Mouse (Mus musculus) neural tube, embryonic 12.5 days (tissue): ENCODE measurements around the gene 4931428L18Rik. TPM values are rescaled to one million over a fixed set of nuclear protein-coding genes. Genes with fewer than 3 reads are reported as not detected.
"Not testable (repeated sequence)": the region's sequence is repeated elsewhere in the genome, so short reads cannot be mapped to it uniquely, and the experiment has no call there.

Source experiments
- ATAC-seq: fragments of 200-750 bp; cut with Nextera tagmentation; 2 replicates; pipeline ENCODE4 v1.8.0; 2017; ENCODE audit warnings: low read depth, mild to moderate bottlenecking, moderate TSS enrichment, moderate library complexity; ENCODE audit not compliant: low FRiP score
- H3K27ac ChIP-seq: fragments of 300-500 bp; sonication (generic); 2 replicates; pipeline ENCODE4 v1.5.1; 2016
- H3K27me3 ChIP-seq: fragments of 300-500 bp; sonication (generic); replicated peaks from 2 replicates; pipeline ENCODE4 v1.6.1; 2016; ENCODE audit warnings: mild to moderate bottlenecking
- H3K36me3 ChIP-seq: fragments of 300-500 bp; sonication (generic); 2 replicates; pipeline ENCODE4 v1.6.1; 2016; ENCODE audit warnings: mild to moderate bottlenecking
- H3K4me1 ChIP-seq: fragments of 300-500 bp; sonication (generic); 2 replicates; pipeline ENCODE4 v1.6.1; 2016
- H3K4me2 ChIP-seq: fragments of 300-500 bp; sonication (generic); replicated peaks from 2 replicates; pipeline ENCODE4 v1.6.1; 2016; ENCODE audit warnings: mild to moderate bottlenecking
- H3K4me3 ChIP-seq: fragments of 300-500 bp; sonication (generic); 2 replicates; pipeline ENCODE4 v1.5.1; 2016
- H3K9ac ChIP-seq: fragments of 300-500 bp; sonication (generic); 2 replicates; pipeline ENCODE4 v1.6.1; 2016; ENCODE audit warnings: mild to moderate bottlenecking
- H3K9me3 ChIP-seq: fragments of 300-500 bp; sonication (generic); 2 replicates; pipeline ENCODE4 v1.6.1; 2016; ENCODE audit warnings: mild to moderate bottlenecking
- WGBS: fragments of 180-500 bp; shearing (Covaris S2); methylation state at CpG from one replicate; pipeline ENCODE4 v1.1.7; 2016; 5-methylcytosine and 5-hydroxymethylcytosine counted together
- polyA plus RNA-seq: library from polyadenylated mRNA; unstranded; fragments of >200 nt; fragmentation: Nextera tagmentation; extraction: Ambion mirVana; gene quantifications from 2 replicates; pipeline ENCODE4 v1.2.1, GENCODE M21; 2016

4931428L18Rik gene
- polyA plus RNA-seq, 1 experiment from 2014 or later = not detected

- Histone ChIP-seq H3K27ac (no peak overlapping the region), H3K4me1 (no peaks in the 10 kb centered on the region), H3K36me3 (no peaks in the 10 kb centered on the region), H3K9ac (no peak overlapping the region), H3K9me3 (peaks cover 2% of the 10 kb centered on the region; the same call in 1 of the 2 replicates), H3K4me2 (no peak overlapping the region), H3K27me3 (no peaks in the 10 kb centered on the region), H3K4me3 (no peak overlapping the region)
- no peak for ATAC-seq
- 88% methylated on average over 2 of the region's 2 CpGs for WGBS
These were observed 190.1 kb downstream of the 4931428L18Rik start for GRCm38 (mm10) chr1:31032351-31032750.

- Histone ChIP-seq H3K27me3 (no peaks in the 10 kb centered on the region), H3K9me3 (no peaks in the 10 kb centered on the region), H3K9ac (no peak overlapping the region), H3K36me3 (no peaks in the 10 kb centered on the region), H3K4me2 (no peak overlapping the region), H3K27ac (no peak overlapping the region), H3K4me3 (no peak overlapping the region), H3K4me1 (no peaks in the 10 kb centered on the region)
- no peak for ATAC-seq
These were observed 199.3 kb downstream of the 4931428L18Rik start for GRCm38 (mm10) chr1:31023173-31023572.

- Histone ChIP-seq H3K36me3 (no peaks in the 10 kb centered on the region), H3K9me3 (no peaks in the 10 kb centered on the region), H3K27ac (no peak overlapping the region), H3K4me1 (no peaks in the 10 kb centered on the region), H3K4me2 (no peak overlapping the region), H3K4me3 (no peak overlapping the region), H3K27me3 (no peaks in the 10 kb centered on the region), H3K9ac (no peak overlapping the region)
- ATAC-seq = no peak
- 87% methylated on average over 6 of the region's 6 CpGs for WGBS
These were observed 203.2 kb downstream of the 4931428L18Rik start for GRCm38 (mm10) chr1:31019283-31019682.

- H3K9ac ChIP-seq = no peak overlapping the region
These were observed 205.1 kb downstream of the 4931428L18Rik start for GRCm38 (mm10) chr1:31017377-31017776.

GRCm38 (mm10) chr1:31016068-31016467, 206.4 kb downstream of the 4931428L18Rik start:
- Histone ChIP-seq H3K4me1 (no peaks in the 10 kb centered on the region), H3K4me3 (no peak overlapping the region), H3K36me3 (no peaks in the 10 kb centered on the region), H3K4me2 (no peak overlapping the region), H3K27me3 (no peaks in the 10 kb centered on the region), H3K27ac (no peak overlapping the region), H3K9ac (no peak overlapping the region), H3K9me3 (no peaks in the 10 kb centered on the region)
- WGBS = 88% methylated on average over 6 of the region's 6 CpGs
- ATAC-seq = no peak

More at GRCm38 (mm10) chr1:31017377-31017776, 205.1 kb downstream of the 4931428L18Rik start:
- Histone ChIP-seq H3K9me3 (no peaks in the 10 kb centered on the region), H3K36me3 (no peaks in the 10 kb centered on the region), H3K4me2 (no peak overlapping the region), H3K4me3 (no peak overlapping the region), H3K27ac (no peak overlapping the region), H3K27me3 (no peaks in the 10 kb centered on the region), H3K4me1 (no peaks in the 10 kb centered on the region)
- 83% methylated on average over 5 of the region's 5 CpGs for WGBS
- no peak for ATAC-seq

- ATAC-seq = no peak
- Histone ChIP-seq H3K27ac (no peak overlapping the region), H3K4me3 (no peak overlapping the region), H3K4me2 (no peak overlapping the region), H3K9me3 (no peaks in the 10 kb centered on the region), H3K27me3 (no peaks in the 10 kb centered on the region), H3K4me1 (no peaks in the 10 kb centered on the region), H3K9ac (no peak overlapping the region), H3K36me3 (no peaks in the 10 kb centered on the region)
- WGBS = 72% methylated on average over 2 of the region's 2 CpGs
These were observed 207.2 kb downstream of the 4931428L18Rik start for GRCm38 (mm10) chr1:31015261-31015660.

GRCm38 (mm10) chr1:30977868-30978267, 244.6 kb downstream of the 4931428L18Rik start, which contains the start of gene AC153137.1:
TSS of gene AC153137.1 (minus strand) at chr1:30977968.
- 91% methylated on average over 6 of the region's 6 CpGs for whole genome bisulfite sequencing
- H3K27me3 ChIP-seq, H3K27ac ChIP-seq, H3K4me1 ChIP-seq, H3K4me3 ChIP-seq, H3K36me3 ChIP-seq, H3K4me2 ChIP-seq, ATAC-seq, H3K9ac ChIP-seq, H3K9me3 ChIP-seq: not testable (repeated sequence)

GRCm38 (mm10) chr1:30977239-30977638, 245.2 kb downstream of the 4931428L18Rik start:
- not testable (repeated sequence) for H3K36me3 ChIP-seq, ATAC-seq
- 88% methylated on average over 7 of the region's 7 CpGs for WGBS

GRCm38 (mm10) chr1:30951795-30952194, 270.7 kb downstream of the 4931428L18Rik start:
- Histone ChIP-seq H3K27me3 (no peaks in the 10 kb centered on the region), H3K27ac (no peak overlapping the region), H3K9ac (no peak overlapping the region), H3K9me3 (no peaks in the 10 kb centered on the region), H3K36me3 (no peaks in the 10 kb centered on the region), H3K4me3 (no peak overlapping the region), H3K4me2 (no peak overlapping the region), H3K4me1 (peaks cover 8% of the 10 kb centered on the region)
- no peak for ATAC-seq
- 86% methylated on average over 2 of the region's 2 CpGs for WGBS

More at GRCm38 (mm10) chr1:30977239-30977638, 245.2 kb downstream of the 4931428L18Rik start:
- not testable (repeated sequence) for H3K4me2 ChIP-seq, H3K4me3 ChIP-seq, H3K27ac ChIP-seq, H3K27me3 ChIP-seq, H3K4me1 ChIP-seq, H3K9ac ChIP-seq, H3K9me3 ChIP-seq

- Histone ChIP-seq H3K9ac (peak overlapping the region; percentile 78), H3K9me3 (no peaks in the 10 kb centered on the region), H3K27me3 (no peaks in the 10 kb centered on the region), H3K4me1 (peaks cover 10% of the 10 kb centered on the region), H3K4me2 (peak overlapping the region; percentile 56), H3K27ac (peak overlapping the region; percentile 99), H3K4me3 (peak overlapping the region; percentile 94), H3K36me3 (peaks cover 2% of the 10 kb centered on the region; the same call in 1 of the 2 replicates)
- 52% methylated on average over 5 of the region's 5 CpGs for WGBS
- ATAC-seq = no peak
These were observed 272.0 kb downstream of the 4931428L18Rik start for GRCm38 (mm10) chr1:30950456-30950835.

- Histone ChIP-seq H3K27me3 (no peaks in the 10 kb centered on the region), H3K4me1 (peaks cover 10% of the 10 kb centered on the region), H3K9me3 (no peaks in the 10 kb centered on the region), H3K27ac (peak overlapping the region; percentile 99), H3K4me2 (peak overlapping the region; percentile 56), H3K4me3 (peak overlapping the region; percentile 94), H3K9ac (peak overlapping the region; percentile 78), H3K36me3 (peaks cover 7% of the 10 kb centered on the region; the same call in 1 of the 2 replicates)
- under 1% methylated on average over 66 of the region's 66 CpGs for WGBS
- ATAC-seq = peak; percentile 98
These were observed 272.6 kb downstream of the 4931428L18Rik start for GRCm38 (mm10) chr1:30949710-30950455.

GRCm38 (mm10) chr1:30948950-30949639, 273.4 kb downstream of the 4931428L18Rik start:
- under 1% methylated on average over 67 of the region's 85 CpGs for WGBS
- peak overlapping the region; percentile 94 for H3K4me3 ChIP-seq
- H3K27me3 ChIP-seq = no peaks in the 10 kb centered on the region
- peak; percentile 73 for ATAC-seq
- H3K9ac ChIP-seq = peak overlapping the region; percentile 97
- H3K4me1 ChIP-seq = peaks cover 10% of the 10 kb centered on the region
- H3K4me2 ChIP-seq = peak overlapping the region; percentile 61
- H3K9me3 ChIP-seq = no peaks in the 10 kb centered on the region
- H3K36me3 ChIP-seq = peaks cover 14% of the 10 kb centered on the region
- peak overlapping the region; percentile 94 for H3K27ac ChIP-seq
